Mouse (Mus musculus): ENCODE results near the gene Gm5926. TPM values are rescaled to one million over a fixed set of nuclear protein-coding genes. Genes with fewer than 3 reads are reported as not detected.
"Not testable (repeated sequence)": the region's sequence is repeated elsewhere in the genome, so short reads cannot be mapped to it uniquely, and the experiment has no call there.

Gene Gm5926
- not detected in 2 replicates for polyA plus RNA-seq (2015; fragmentation: Nextera tagmentation; extraction: Ambion mirVana)

GRCm38 (mm10) chrX:32650416-32650815 is at the start of gene Gm5926:
Gene Gm5926, plus strand, starts transcription at chrX:32650716.
- ATAC-seq (ENCODE audit: insufficient read depth, low FRiP score); H3K9ac ChIP-seq (ENCODE audit: low read length); H3K4me2 ChIP-seq (ENCODE audit: low read depth, low read length); H3K27me3 ChIP-seq (ENCODE audit: control insufficient read depth, insufficient read depth, low read length); H3K9me3 ChIP-seq (replicated peaks; ENCODE audit: control insufficient read depth, low read length); H3K27ac ChIP-seq (ENCODE audit: low read length); H3K36me3 ChIP-seq (ENCODE audit: control insufficient read depth, insufficient read depth, low read length); H3K4me1 ChIP-seq (ENCODE audit: control insufficient read depth, insufficient read depth, low read length); H3K4me3 ChIP-seq (replicated peaks; ENCODE audit: low read length): not testable (repeated sequence)
- WGBS: no CpG with 5 or more reads among the region's 1 CpGs

DNA sequence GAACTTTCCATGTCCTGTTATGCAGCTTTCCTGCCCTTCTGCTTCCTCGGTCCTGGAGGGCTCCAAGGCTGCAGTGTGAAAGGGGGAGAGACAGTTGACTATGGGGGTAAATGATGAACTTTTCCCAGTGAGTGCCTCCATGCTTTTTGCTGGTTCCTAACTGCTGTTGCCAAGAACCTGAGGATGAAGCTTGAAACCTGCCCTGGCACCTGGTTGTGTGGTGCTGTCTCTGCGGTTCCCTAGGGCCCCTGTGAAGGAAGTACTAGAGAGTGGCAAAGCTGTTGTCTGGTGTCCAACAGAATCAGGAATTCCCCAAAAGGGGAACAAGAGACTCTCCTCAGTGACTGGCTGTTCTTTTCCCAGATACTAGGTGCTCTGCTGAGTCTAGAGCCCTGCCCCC is 49.5 kb upstream of the Gm5926 start:
- not testable (repeated sequence) for H3K9ac ChIP-seq (ENCODE audit: low read length); H3K36me3 ChIP-seq (ENCODE audit: control insufficient read depth, insufficient read depth, low read length); H3K4me3 ChIP-seq (replicated peaks; ENCODE audit: low read length); H3K27ac ChIP-seq (ENCODE audit: low read length); H3K9me3 ChIP-seq (replicated peaks; ENCODE audit: control insufficient read depth, low read length); ATAC-seq (ENCODE audit: insufficient read depth, low FRiP score); H3K4me1 ChIP-seq (ENCODE audit: control insufficient read depth, insufficient read depth, low read length); H3K4me2 ChIP-seq (ENCODE audit: low read depth, low read length); H3K27me3 ChIP-seq (ENCODE audit: control insufficient read depth, insufficient read depth, low read length)
- 92% methylated on average over 1 of the region's 2 CpGs for WGBS

- H3K9ac ChIP-seq (ENCODE audit: low read length); H3K27ac ChIP-seq (ENCODE audit: low read length); H3K9me3 ChIP-seq (replicated peaks; ENCODE audit: control insufficient read depth, low read length); H3K4me3 ChIP-seq (replicated peaks; ENCODE audit: low read length); H3K4me1 ChIP-seq (ENCODE audit: control insufficient read depth, insufficient read depth, low read length); H3K4me2 ChIP-seq (ENCODE audit: low read depth, low read length); ATAC-seq (ENCODE audit: insufficient read depth, low FRiP score); H3K36me3 ChIP-seq (ENCODE audit: control insufficient read depth, insufficient read depth, low read length); H3K27me3 ChIP-seq (ENCODE audit: control insufficient read depth, insufficient read depth, low read length): not testable (repeated sequence)
- 85% methylated on average over 3 of the region's 3 CpGs for whole genome bisulfite sequencing
These were observed 49.1 kb upstream of the Gm5926 start for GRCm38 (mm10) chrX:32601425-32601824.

Other genes starting within 250 kb of the Gm5926 start
- gene Btbd35f1, start 90.7 kb upstream of the Gm5926 start, polyA plus RNA-seq (2015; fragmentation: Nextera tagmentation; extraction: Ambion mirVana): not detected in 2 replicates
- gene Btbd35f21, start 75.4 kb downstream of the Gm5926 start, polyA plus RNA-seq (2015; fragmentation: Nextera tagmentation; extraction: Ambion mirVana): not detected in 2 replicates
- gene Btbd35f30, start 243.9 kb downstream of the Gm5926 start, polyA plus RNA-seq (2015; fragmentation: Nextera tagmentation; extraction: Ambion mirVana): not detected in 2 replicates

All from stomach, embryonic 16.5 days (tissue).